23 mouse cellular contexts compared by ENCODE assay signal in the genomic region with DNA sequence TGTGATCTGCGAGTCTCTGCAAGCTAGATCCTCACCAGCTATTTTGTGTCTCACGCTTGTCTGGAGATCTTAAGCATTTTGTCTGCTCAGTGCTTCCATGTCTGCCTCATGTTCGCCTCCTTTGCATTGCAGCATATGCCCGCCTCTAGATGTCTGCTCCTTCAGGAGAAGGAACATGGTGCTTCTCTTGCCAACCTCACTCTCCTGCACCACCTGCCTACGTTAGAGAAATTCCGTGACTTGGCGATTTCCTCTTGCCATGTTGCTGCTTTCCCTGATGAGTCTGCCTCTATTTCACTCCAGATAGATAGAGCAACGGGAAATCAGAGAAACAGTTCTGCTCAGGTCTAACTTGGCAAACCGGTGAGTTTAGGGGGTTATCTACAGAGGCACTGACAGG.
DNase-seq lines count a peak whose midpoint lies in the region; ATAC-seq and TF ChIP-seq lines count a peak whose summit lies in the region.
"Had no signal": no experiment of that assay in that cellular context is flagged by ENCODE, and none has a peak within 500 bp of the region (broad histone marks: within the 10 kb centered on the region; RNA-seq: fewer than 3 reads in every experiment).

No protein-coding gene starts in this region.

- no peak overlapping the region for H3K27ac ChIP-seq in forebrain, embryonic 11.5 days (ENCODE audit: low read depth, low read length)
- H3K27ac ChIP-seq in forebrain, embryonic 16.5 days (ENCODE audit: low read length) = no peak overlapping the region
- 0 out of 2 replicates have a peak overlapping the region, but pooled peaks have one; percentile 4 for H3K27ac ChIP-seq in heart, embryonic 10.5 days
- no peak overlapping the region for H3K27ac ChIP-seq in heart, adult 2 months
- H3K27ac ChIP-seq in stomach, postnatal 0 days (replicated peaks) = no peak overlapping the region
- H3K27ac ChIP-seq: forebrain, embryonic 13.5 days; hindbrain, embryonic 12.5 days; kidney, embryonic 15.5 days; limb, embryonic 13.5 days; liver, embryonic 12.5 days had no signal

- H3K27me3 ChIP-seq in forebrain, embryonic 11.5 days (ENCODE audit: control insufficient read depth, insufficient read depth, low read length) = no peaks in the 10 kb centered on the region
- H3K27me3 ChIP-seq in forebrain, embryonic 16.5 days (replicated peaks; ENCODE audit: control insufficient read depth, insufficient read depth, low read length) = no peaks in the 10 kb centered on the region
- H3K27me3 ChIP-seq in heart, embryonic 10.5 days (ENCODE audit: insufficient read depth, poor library complexity, severe bottlenecking) = no peaks in the 10 kb centered on the region
- H3K27me3 ChIP-seq in heart, adult 2 months (ENCODE audit: control insufficient read depth, insufficient read depth, low read length) = no peaks in the 10 kb centered on the region
- no peaks in the 10 kb centered on the region for H3K27me3 ChIP-seq in stomach, postnatal 0 days (ENCODE audit: control insufficient read depth, insufficient read depth, low read length)
- H3K27me3 ChIP-seq: forebrain, embryonic 13.5 days; hindbrain, embryonic 12.5 days; kidney, embryonic 15.5 days; limb, embryonic 13.5 days; liver, embryonic 12.5 days had no signal

- H3K4me3 ChIP-seq in forebrain, embryonic 11.5 days (ENCODE audit: low read depth, low read length) = no peak overlapping the region
- H3K4me3 ChIP-seq in forebrain, embryonic 16.5 days (replicated peaks; ENCODE audit: low read length) = no peak overlapping the region
- no peak overlapping the region for H3K4me3 ChIP-seq in heart, embryonic 10.5 days
- H3K4me3 ChIP-seq in heart, adult 2 months = no peak overlapping the region
- H3K4me3 ChIP-seq in stomach, postnatal 0 days (ENCODE audit: low read depth, low read length) = no peak overlapping the region
- H3K4me3 ChIP-seq: forebrain, embryonic 13.5 days; hindbrain, embryonic 12.5 days; kidney, embryonic 15.5 days; limb, embryonic 13.5 days; liver, embryonic 12.5 days had no signal

- H3K4me1 ChIP-seq in forebrain, embryonic 11.5 days (replicated peaks; ENCODE audit: control insufficient read depth, insufficient read depth, low read length) = no peaks in the 10 kb centered on the region
- H3K4me1 ChIP-seq in forebrain, embryonic 16.5 days (replicated peaks; ENCODE audit: control insufficient read depth, insufficient read depth, low read length) = peaks cover 7% of the 10 kb centered on the region
- H3K4me1 ChIP-seq in heart, embryonic 10.5 days = peaks cover 31% of the 10 kb centered on the region
- H3K4me1 ChIP-seq in heart, adult 2 months (ENCODE audit: control insufficient read depth, insufficient read depth, low read length) = peaks cover 6% of the 10 kb centered on the region
- H3K4me1 ChIP-seq in stomach, postnatal 0 days (replicated peaks; ENCODE audit: control insufficient read depth, insufficient read depth) = peaks cover 3% of the 10 kb centered on the region; the same call in 1 of the 2 replicates

- no peaks in the 10 kb centered on the region for H3K79me2 ChIP-seq in heart, adult 2 months (replicated peaks; ENCODE audit: control insufficient read depth, insufficient read depth, low read length)

- WGBS in forebrain, embryonic 11.5 days = 92% methylated on average over 9 of the region's 9 CpGs
- 85% methylated on average over 9 of the region's 9 CpGs for WGBS in forebrain, embryonic 16.5 days
- WGBS in heart, embryonic 10.5 days = 87% methylated on average over 9 of the region's 9 CpGs
- WGBS in heart, adult 2 months = 90% methylated on average over 9 of the region's 9 CpGs
- WGBS in stomach, postnatal 0 days = 87% methylated on average over 9 of the region's 9 CpGs

- H3K4me2 ChIP-seq in forebrain, embryonic 11.5 days (ENCODE audit: low read depth, low read length, severe bottlenecking) = no peak overlapping the region
- H3K4me2 ChIP-seq in forebrain, embryonic 16.5 days (ENCODE audit: low read length) = no peak overlapping the region
- no peak overlapping the region for H3K4me2 ChIP-seq in stomach, postnatal 0 days (replicated peaks; ENCODE audit: low read depth)
- H3K4me2 ChIP-seq: forebrain, embryonic 13.5 days; hindbrain, embryonic 12.5 days; kidney, embryonic 15.5 days; limb, embryonic 13.5 days; liver, embryonic 12.5 days; midbrain, embryonic 11.5 days had no signal

- ATAC-seq in forebrain, embryonic 11.5 days (replicated peaks; ENCODE audit: low FRiP score) = no peak
- ATAC-seq in forebrain, embryonic 16.5 days = no peak
- no peak for ATAC-seq in stomach, postnatal 0 days (ENCODE audit: low FRiP score, low TSS enrichment)
- ATAC-seq: forebrain, embryonic 13.5 days; liver, embryonic 12.5 days had no signal

- no peak overlapping the region for H3K9ac ChIP-seq in forebrain, embryonic 11.5 days (ENCODE audit: low read length)
- H3K9ac ChIP-seq in forebrain, embryonic 16.5 days (replicated peaks; ENCODE audit: low read depth, low read length) = no peak overlapping the region
- no peak overlapping the region for H3K9ac ChIP-seq in heart, adult 2 months (ENCODE audit: low read depth, low read length)
- H3K9ac ChIP-seq in stomach, postnatal 0 days (ENCODE audit: low read length) = no peak overlapping the region
- H3K9ac ChIP-seq: forebrain, embryonic 13.5 days; hindbrain, embryonic 12.5 days; kidney, embryonic 15.5 days; limb, embryonic 13.5 days; liver, embryonic 12.5 days had no signal

- intact Hi-C loops in heart, adult 2 months (cut with DNase I) = no loop called here

- no peak for TF ChIP-seq POLR2A in heart, adult 2 months (IDR thresholded peaks at IDR 0.05; ENCODE audit: insufficient read depth, low read depth, low read length)

- no peaks in the 10 kb centered on the region for H3K9me3 ChIP-seq in forebrain, embryonic 11.5 days (ENCODE audit: control insufficient read depth, low read length)
- H3K9me3 ChIP-seq in forebrain, embryonic 16.5 days (ENCODE audit: control insufficient read depth, low read length) = no peaks in the 10 kb centered on the region
- no peaks in the 10 kb centered on the region for H3K9me3 ChIP-seq in heart, embryonic 10.5 days
- no peaks in the 10 kb centered on the region for H3K9me3 ChIP-seq in stomach, postnatal 0 days (ENCODE audit: control insufficient read depth, low read length)
- H3K9me3 ChIP-seq: forebrain, embryonic 13.5 days; hindbrain, embryonic 12.5 days; kidney, embryonic 15.5 days; limb, embryonic 13.5 days; liver, embryonic 12.5 days had no signal

- no peak for TF ChIP-seq CTCF in heart, adult 2 months (IDR thresholded peaks at IDR 0.05)
- no peak for TF ChIP-seq CTCF in stomach, postnatal 0 days (IDR thresholded peaks at IDR 0.05; ENCODE audit: low read depth)

- peak; percentile 28 for DNase-seq in forebrain, embryonic 11.5 days (ENCODE audit: low spot score)
- no peak for DNase-seq in heart, embryonic 10.5 days (ENCODE audit: low spot score)
- no peak for DNase-seq in heart, adult 2 months
- DNase-seq in right cerebral cortex, adult 2 months (ENCODE audit: low spot score in 2 of 2) = peak; percentile 32 to 38
- no peak for DNase-seq in right cerebral cortex, postnatal 14 days
- peak; percentile 74 for DNase-seq in telencephalon, adult 2 months (ENCODE audit: low read depth, low spot score)
- DNase-seq in stomach, postnatal 0 days (ENCODE audit: low spot score) = no peak
- DNase-seq: adrenal gland, postnatal 14 days; cerebellum, postnatal 10 days; gastrocnemius, postnatal 10 days; kidney, adult 11 months; kidney, postnatal 36 days; lung, adult 18-20 months; lung, postnatal 10 days; thymus, adult 18-20 months; thymus, postnatal 36 days had no signal

- TF ChIP-seq EP300 in heart, adult 2 months (IDR thresholded peaks at IDR 0.05; ENCODE audit: insufficient read depth, low read depth, low read length) = no peak
- no peak for TF ChIP-seq EP300 in stomach, postnatal 0 days (optimal IDR thresholded peaks at IDR 0.05)

- no peaks in the 10 kb centered on the region for H3K36me3 ChIP-seq in forebrain, embryonic 11.5 days (ENCODE audit: control insufficient read depth, insufficient read depth, low read length)
- no peaks in the 10 kb centered on the region for H3K36me3 ChIP-seq in forebrain, embryonic 16.5 days (ENCODE audit: control insufficient read depth, insufficient read depth)
- no peaks in the 10 kb centered on the region for H3K36me3 ChIP-seq in heart, embryonic 10.5 days
- H3K36me3 ChIP-seq in heart, adult 2 months (ENCODE audit: control insufficient read depth, insufficient read depth, low read length) = peaks cover 2% of the 10 kb centered on the region; the same call in 1 of the 2 replicates
- H3K36me3 ChIP-seq in stomach, postnatal 0 days (ENCODE audit: control insufficient read depth, insufficient read depth, low read length) = no peaks in the 10 kb centered on the region
- H3K36me3 ChIP-seq: hindbrain, embryonic 12.5 days; kidney, embryonic 15.5 days; limb, embryonic 13.5 days; liver, embryonic 12.5 days had no signal

Comparison
In these comparisons a context has a peak if more than half of its experiments do, and no peak if none do; other contexts are left out.
1. DNase-seq: peak in forebrain, embryonic 11.5 days (single experiment), right cerebral cortex, adult 2 months (2 of 2) and telencephalon, adult 2 months (single experiment); none in heart, embryonic 10.5 days (single experiment), heart, adult 2 months (0 of 2), right cerebral cortex, postnatal 14 days (single experiment) and stomach, postnatal 0 days (single experiment).